Mouse (Mus musculus) lung, embryonic 14.5 days (tissue): ENCODE results near the gene Apoa5. TPM values are rescaled to one million over a fixed set of nuclear protein-coding genes. Genes with fewer than 3 reads are reported as not detected.
A peak's percentile ranks its signal among the peaks of the same experiment; 100 is the strongest.

Source experiments
- ATAC-seq: fragments of 200-750 bp; cut with Nextera tagmentation; 2 replicates; pipeline ENCODE4 v1.8.0; 2017; ENCODE audit warnings: mild to moderate bottlenecking, moderate TSS enrichment, moderate library complexity; ENCODE audit not compliant: insufficient read depth
- DNase-seq: peaks from one replicate; pipeline ENCODE4 v3.0.0-alpha.2; 2015
- H3K27ac ChIP-seq: fragments of 300-500 bp; sonication (generic); 2 replicates; pipeline ENCODE4 v1.5.1; 2014; ENCODE audit warnings: low read depth, mild to moderate bottlenecking, moderate library complexity
- H3K27me3 ChIP-seq: fragments of 300-500 bp; sonication (generic); 2 replicates; pipeline ENCODE4 v1.6.1; 2014; ENCODE audit warnings: low read length, control low read depth; ENCODE audit not compliant: insufficient read depth
- H3K36me3 ChIP-seq: fragments of 300-500 bp; sonication (generic); 2 replicates; pipeline ENCODE4 v1.6.1; 2014; ENCODE audit warnings: control low read depth; ENCODE audit not compliant: insufficient read depth
- H3K4me1 ChIP-seq: fragments of 300-500 bp; sonication (generic); 2 replicates; pipeline ENCODE4 v1.6.1; 2014; ENCODE audit warnings: antibody characterized with exemption, control low read depth; ENCODE audit not compliant: insufficient read depth
- H3K4me2 ChIP-seq: fragments of 300-500 bp; sonication (generic); 2 replicates; pipeline ENCODE4 v1.6.1; 2014; ENCODE audit warnings: mild to moderate bottlenecking
- H3K4me3 ChIP-seq: fragments of 300-500 bp; sonication (generic); 2 replicates; pipeline ENCODE4 v1.5.1; 2014; ENCODE audit warnings: low read depth, low read length
- H3K9ac ChIP-seq: fragments of 300-500 bp; sonication (generic); 2 replicates; pipeline ENCODE4 v1.6.1; 2014
- H3K9me3 ChIP-seq: fragments of 300-500 bp; sonication (generic); 2 replicates; pipeline ENCODE4 v1.6.1; 2016; ENCODE audit warnings: low read depth, low read length, control low read depth
- CTCF ChIP-seq: IDR thresholded peaks from 2 replicates; pipeline ENCODE4 v1.5.1; 2016; ENCODE audit warnings: antibody characterized with exemption, low read depth
- WGBS: fragments of 180-500 bp; shearing (Covaris S2); extraction: QIAGEN DNeasy Blood & Tissue Kit; methylation state at CpG from one replicate; pipeline ENCODE4 v1.1.7; 2014; 5-methylcytosine and 5-hydroxymethylcytosine counted together
- polyA plus RNA-seq: library from polyadenylated mRNA; unstranded; fragments of >200 nt; fragmentation: Nextera tagmentation; extraction: Ambion mirVana; gene quantifications from 2 replicates; pipeline ENCODE4 v1.2.1, GENCODE M21; 2014

Apoa5 gene
- polyA plus RNA-seq, 1 experiment from 2014 or later, result not detected

DNA sequence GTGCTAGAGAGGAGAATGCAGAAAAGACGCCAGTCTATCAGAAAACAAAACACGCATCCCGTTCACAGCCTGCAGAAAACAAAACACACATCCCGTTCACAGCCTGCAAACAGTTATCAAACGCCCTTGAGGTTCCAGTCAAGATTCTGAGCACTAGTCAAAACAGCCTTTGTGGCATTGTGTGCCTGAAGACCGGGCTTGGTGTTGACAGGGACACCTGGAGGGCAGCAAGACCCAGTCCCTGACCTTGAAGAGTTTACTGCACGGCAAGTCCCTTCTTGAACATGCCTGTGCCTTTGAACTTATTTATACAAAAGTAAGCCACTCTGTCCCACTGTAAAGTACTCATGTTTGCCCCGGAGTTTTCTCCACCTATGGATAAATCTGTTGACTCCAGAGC, 24.8 kb upstream of the Apoa5 start:
- DNase-seq (no peak), ATAC-seq (no peak)
- WGBS, result 44% methylated on average over 8 of the region's 8 CpGs

DNA sequence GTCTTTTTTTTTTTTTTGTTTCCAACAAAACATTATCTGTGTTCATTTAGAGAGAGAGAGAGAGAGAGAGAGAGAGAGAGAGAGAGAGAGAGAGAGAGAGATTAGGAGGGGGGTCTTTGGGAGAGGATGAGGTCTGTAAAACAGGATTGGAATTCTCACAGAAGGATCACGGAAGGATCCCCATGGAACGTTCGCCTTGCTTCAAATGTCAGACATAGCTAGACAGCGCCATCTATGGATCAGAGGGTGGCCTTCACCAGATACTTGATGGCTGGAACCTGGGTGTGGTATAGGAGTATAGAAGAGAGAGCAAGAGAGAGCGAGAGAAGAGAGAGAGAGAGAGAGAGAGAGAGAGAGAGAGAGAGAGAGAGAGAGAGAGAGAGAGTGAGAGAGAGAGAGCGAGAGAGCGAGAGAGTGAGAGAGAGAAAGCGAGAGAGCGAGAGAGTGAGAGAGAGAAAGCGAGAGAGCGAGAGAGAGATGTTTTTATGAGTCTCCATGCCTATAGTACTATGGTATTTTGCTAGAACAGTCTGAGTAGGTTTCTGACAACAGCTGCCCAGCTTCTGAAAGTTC, 21.6 kb upstream of the Apoa5 start:
- H3K9ac ChIP-seq, result no peak overlapping the region
- peak; percentile 95 for DNase-seq
- peak; percentile 73; the same call in 1 of the 2 replicates for ATAC-seq
- no peaks in the 10 kb centered on the region for H3K27me3 ChIP-seq
- H3K4me1 ChIP-seq, result no peaks in the 10 kb centered on the region
- H3K9me3 ChIP-seq, result no peaks in the 10 kb centered on the region
- H3K27ac ChIP-seq, result no peak overlapping the region
- no peaks in the 10 kb centered on the region for H3K36me3 ChIP-seq
- no peak overlapping the region for H3K4me3 ChIP-seq
- no peak overlapping the region for H3K4me2 ChIP-seq
- TF ChIP-seq CTCF, result peak; percentile 89
- WGBS, result 21% methylated on average over 11 of the region's 11 CpGs

More for the DNA sequence above, 24.8 kb upstream of the Apoa5 start:
- no peak overlapping the region for H3K4me2 ChIP-seq
- no peaks in the 10 kb centered on the region for H3K4me1 ChIP-seq
- no peak overlapping the region for H3K27ac ChIP-seq
- no peaks in the 10 kb centered on the region for H3K36me3 ChIP-seq
- no peaks in the 10 kb centered on the region for H3K27me3 ChIP-seq
- H3K4me3 ChIP-seq, result no peak overlapping the region
- TF ChIP-seq CTCF, result no peak
- no peaks in the 10 kb centered on the region for H3K9me3 ChIP-seq
- H3K9ac ChIP-seq, result no peak overlapping the region

DNA sequence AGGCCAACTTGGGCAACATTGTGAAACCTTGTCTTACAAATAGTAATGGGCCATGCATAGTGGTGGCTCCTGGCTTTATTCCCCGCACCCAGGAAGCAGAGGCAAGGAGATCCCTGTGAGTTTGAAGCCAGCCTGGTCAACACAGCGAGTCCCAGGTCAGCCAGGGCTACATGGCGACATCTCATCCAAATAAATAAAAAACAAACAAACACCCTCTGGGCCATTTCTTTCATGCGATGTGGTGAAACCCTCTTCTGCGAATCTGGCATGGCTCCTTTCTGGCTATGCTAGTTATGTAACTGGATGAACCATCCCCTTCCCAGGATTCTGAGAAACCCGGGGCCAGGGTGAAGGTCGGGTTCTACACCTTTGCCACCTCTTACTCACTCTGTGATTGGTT, 12.3 kb upstream of the Apoa5 start:
- no peak overlapping the region for H3K9ac ChIP-seq
- 80% methylated on average over 7 of the region's 7 CpGs for WGBS
- H3K27me3 ChIP-seq, result no peaks in the 10 kb centered on the region
- no peaks in the 10 kb centered on the region for H3K9me3 ChIP-seq
- H3K4me3 ChIP-seq, result no peak overlapping the region
- no peaks in the 10 kb centered on the region for H3K36me3 ChIP-seq
- H3K27ac ChIP-seq, result no peak overlapping the region
- TF ChIP-seq CTCF, result no peak
- DNase-seq, result no peak
- H3K4me1 ChIP-seq, result no peaks in the 10 kb centered on the region
- ATAC-seq, result no peak
- H3K4me2 ChIP-seq, result no peak overlapping the region

DNA sequence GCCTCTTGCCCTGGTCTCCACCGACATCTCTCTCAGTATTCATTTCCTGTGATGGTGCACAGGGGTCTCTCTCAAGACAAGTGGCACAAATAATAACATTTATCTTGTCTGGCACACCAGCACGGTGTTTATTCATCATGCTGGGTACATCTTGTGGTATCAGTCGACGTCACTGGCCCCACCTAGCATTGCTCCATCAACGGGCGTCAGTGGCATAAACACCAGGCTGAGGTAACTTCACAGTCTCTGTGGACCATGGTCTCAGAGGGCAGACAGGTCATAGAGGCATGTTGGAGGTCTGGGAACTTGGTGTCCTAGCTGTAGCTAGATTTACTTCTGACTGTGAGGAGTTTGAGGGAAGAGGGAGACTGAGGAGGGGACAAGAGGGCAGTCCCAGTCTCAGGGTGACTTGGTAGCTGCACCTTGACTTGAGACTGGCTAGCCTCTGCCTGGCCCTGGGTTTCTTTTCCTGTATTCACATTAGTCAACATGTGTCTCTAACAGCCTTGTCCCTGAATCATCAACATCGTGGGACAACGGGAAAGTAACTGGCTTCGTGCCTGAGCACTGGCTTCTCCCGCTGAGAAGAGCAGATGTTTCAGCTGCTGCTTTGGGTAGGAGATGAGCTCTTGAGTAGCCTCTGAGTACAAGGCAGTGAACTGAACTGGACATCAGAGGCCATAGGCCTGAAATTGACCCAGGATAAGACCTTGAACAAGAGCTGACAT, 11.6 kb upstream of the Apoa5 start:
- ATAC-seq, result no peak

DNA sequence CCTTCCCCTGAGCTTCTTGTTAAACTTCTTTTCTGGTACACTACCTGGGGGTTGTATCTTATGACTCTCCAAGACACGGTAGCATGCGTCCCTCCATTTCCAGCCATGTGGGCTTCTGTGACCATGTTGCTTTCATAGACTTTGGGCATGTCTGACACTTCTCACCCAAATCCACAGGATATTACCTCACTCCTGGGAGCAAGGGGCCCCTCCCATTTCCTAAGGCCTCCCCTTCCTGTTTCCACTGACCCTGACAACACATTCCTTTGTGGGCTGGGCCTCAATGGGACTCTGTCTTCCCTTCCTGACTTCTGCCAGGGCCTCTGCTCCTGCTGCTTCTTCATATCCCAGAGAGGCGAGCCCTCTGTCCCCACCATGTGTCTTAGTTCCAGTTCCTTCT, 10.9 kb upstream of the Apoa5 start:
- H3K9me3 ChIP-seq, result no peaks in the 10 kb centered on the region
- 85% methylated on average over 3 of the region's 3 CpGs for WGBS
- no peak overlapping the region for H3K4me2 ChIP-seq
- ATAC-seq, result peak; percentile 60; the same call in 1 of the 2 replicates
- DNase-seq, result peak; percentile 50
- H3K27me3 ChIP-seq, result no peaks in the 10 kb centered on the region
- H3K9ac ChIP-seq, result no peak overlapping the region
- no peak for TF ChIP-seq CTCF
- no peaks in the 10 kb centered on the region for H3K36me3 ChIP-seq
- H3K27ac ChIP-seq, result no peak overlapping the region
- H3K4me3 ChIP-seq, result no peak overlapping the region
- H3K4me1 ChIP-seq, result no peaks in the 10 kb centered on the region

More for the DNA sequence above, 11.6 kb upstream of the Apoa5 start:
- Histone ChIP-seq H3K36me3 (no peaks in the 10 kb centered on the region), H3K4me1 (no peaks in the 10 kb centered on the region), H3K27ac (no peak overlapping the region), H3K27me3 (no peaks in the 10 kb centered on the region), H3K4me2 (no peak overlapping the region), H3K9me3 (no peaks in the 10 kb centered on the region), H3K4me3 (no peak overlapping the region), H3K9ac (no peak overlapping the region)
- DNase-seq, result no peak
- WGBS, result 74% methylated on average over 10 of the region's 10 CpGs
- TF ChIP-seq CTCF, result no peak

DNA sequence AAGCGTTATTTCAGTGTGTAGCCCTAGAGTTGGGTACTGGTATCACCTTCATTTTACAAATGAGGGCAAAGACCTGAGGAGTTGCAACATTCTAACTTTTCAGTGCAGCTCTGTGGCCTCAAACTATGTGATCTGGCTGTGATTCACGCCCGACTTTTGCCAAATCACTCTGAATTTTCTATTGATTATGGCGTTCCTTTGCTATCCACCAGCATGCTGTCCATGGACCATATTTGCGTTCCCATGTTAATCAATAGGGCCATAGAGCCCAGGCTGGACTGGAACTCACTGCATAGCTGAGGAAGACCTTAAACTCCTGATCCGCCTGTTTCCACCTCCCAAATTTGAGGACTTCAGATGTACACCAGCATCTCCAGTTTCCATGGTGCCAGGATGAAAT, 9.3 kb upstream of the Apoa5 start:
- Histone ChIP-seq H3K4me1 (no peaks in the 10 kb centered on the region), H3K9ac (no peak overlapping the region), H3K27ac (no peak overlapping the region), H3K9me3 (no peaks in the 10 kb centered on the region), H3K36me3 (no peaks in the 10 kb centered on the region), H3K4me3 (no peak overlapping the region), H3K27me3 (no peaks in the 10 kb centered on the region), H3K4me2 (no peak overlapping the region)
- TF ChIP-seq CTCF, result no peak
- WGBS, result 87% methylated on average over 6 of the region's 6 CpGs
- DNase-seq (no peak), ATAC-seq (no peak)

DNA sequence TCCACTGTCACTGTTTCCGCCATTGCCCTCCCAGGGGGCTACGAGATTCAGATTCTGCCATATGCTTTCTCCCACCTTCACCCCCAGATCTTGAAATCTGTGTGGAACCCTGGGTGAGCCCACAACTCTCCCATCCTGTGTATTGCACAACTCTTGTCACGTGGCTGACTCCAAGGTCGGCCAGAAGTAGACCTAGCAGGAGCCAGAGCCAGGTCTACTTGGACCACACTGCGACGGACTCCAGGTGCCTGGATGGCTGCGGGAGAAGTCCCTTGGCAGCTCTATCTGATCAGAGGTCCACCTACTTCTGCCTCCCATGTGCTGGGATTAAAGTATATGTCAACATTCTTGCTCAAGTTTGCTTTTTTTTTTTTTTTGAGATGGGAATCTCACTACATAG, 7.3 kb upstream of the Apoa5 start:
- DNase-seq (no peak), ATAC-seq (no peak)
- Histone ChIP-seq H3K4me2 (no peak overlapping the region), H3K4me3 (no peak overlapping the region), H3K36me3 (no peaks in the 10 kb centered on the region), H3K27me3 (no peaks in the 10 kb centered on the region), H3K9ac (no peak overlapping the region), H3K4me1 (no peaks in the 10 kb centered on the region), H3K27ac (no peak overlapping the region), H3K9me3 (no peaks in the 10 kb centered on the region)
- 76% methylated on average over 7 of the region's 7 CpGs for whole genome bisulfite sequencing
- no peak for TF ChIP-seq CTCF
